Mouse (Mus musculus): ENCODE data around the gene Ccdc153.

DNA sequence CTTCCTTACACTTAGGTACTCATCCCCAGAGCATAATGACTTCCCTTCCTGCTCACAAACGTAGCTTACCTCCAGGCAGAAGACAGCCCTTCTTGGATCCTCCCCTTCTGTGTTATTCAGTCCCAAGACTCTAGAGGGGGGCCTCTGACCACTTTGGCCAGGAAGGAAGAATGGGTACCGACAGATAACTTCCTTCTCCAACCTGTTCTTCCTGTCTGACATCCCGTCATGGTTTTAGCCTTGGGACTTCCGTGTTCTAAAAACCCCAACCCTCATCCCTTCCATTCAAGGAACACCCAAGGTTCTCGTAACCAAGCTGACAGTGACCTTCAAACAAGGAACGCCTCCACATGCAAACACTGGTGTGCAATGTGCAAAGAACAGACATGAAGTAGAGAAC is 28.0 kb downstream of the Ccdc153 start, which contains the start of gene Nlrx1:
- TF ChIP-seq CTCF (conservative IDR thresholded peaks at IDR 0.05; ENCODE audit: insufficient read depth, insufficient read length, low read depth, low read length) (no peak), POLR2A (IDR thresholded peaks at IDR 0.05; ENCODE audit: low read depth, low read length) (no peak)
